Mouse (Mus musculus) erythroblast, embryonic 14.5 days (primary cell): ENCODE measurements around the gene Slc22a23.

Experiments used
- GATA1 ChIP-seq: IDR thresholded peaks from 2 replicates; pipeline ENCODE4 v1.6.1; 2012; ENCODE audit warnings: low read length, inconsistent platforms, mixed read lengths
- TAL1 ChIP-seq: IDR thresholded peaks from 3 replicates; pipeline ENCODE4 v1.6.1; 2012; ENCODE audit warnings: low read length, inconsistent platforms, mixed read lengths

- TF ChIP-seq GATA1: no peak
- TF ChIP-seq TAL1: no peak
Measured at GRCm38 (mm10) chr13:34343719-34344375, 1.1 kb downstream of the Slc22a23 start.
